Comparison of ENCODE assay signal across 8 mouse cellular contexts in the genomic region with DNA sequence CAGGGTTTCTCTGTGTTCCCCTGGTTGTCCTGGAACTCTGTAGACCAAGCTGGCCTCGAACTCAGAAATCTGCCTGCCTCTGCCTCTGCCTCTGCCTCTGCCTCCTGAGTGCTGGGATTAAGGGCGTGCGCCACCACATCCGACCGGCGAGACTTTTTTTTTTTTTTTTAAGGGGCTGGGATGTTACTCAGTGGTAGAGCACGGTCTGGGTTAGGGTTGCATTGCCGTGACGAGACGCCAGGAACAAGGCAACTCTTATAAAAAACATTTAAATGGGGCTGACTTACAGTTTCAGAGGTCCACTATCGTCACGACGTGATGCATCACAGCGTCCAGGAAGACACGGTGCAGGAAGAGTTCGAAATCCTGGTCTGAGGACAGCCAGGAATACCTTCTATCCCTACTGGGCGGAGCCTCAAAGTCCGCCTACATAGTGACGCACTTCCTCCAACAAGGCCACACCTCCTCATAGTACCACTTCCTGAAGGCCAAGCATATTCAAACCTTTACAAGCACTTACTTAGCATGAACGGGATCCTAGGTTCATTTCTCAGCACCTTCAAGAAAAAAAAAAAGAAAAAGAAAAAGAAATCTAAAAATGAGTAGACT. TPM values are rescaled to one million over a fixed set of nuclear protein-coding genes. Genes with fewer than 3 reads are reported as not detected.
DNase-seq lines count a peak whose midpoint lies in the region; ATAC-seq lines count a peak whose summit lies in the region.

Usp7 (minus strand) TSS at position 360 of the 609 bp plus-strand sequence.

- H3K27me3 ChIP-seq in limb, embryonic 13.5 days, result no peaks in the 10 kb centered on the region
- no peaks in the 10 kb centered on the region for H3K27me3 ChIP-seq in stomach, embryonic 14.5 days (ENCODE audit: control insufficient read depth, insufficient read depth, low read length)

- 91% methylated on average over 20 of the region's 20 CpGs for WGBS in limb, embryonic 13.5 days
- WGBS in stomach, embryonic 14.5 days, result 90% methylated on average over 20 of the region's 20 CpGs

- intact Hi-C loops in heart, postnatal 25 days (cut with DNase I), result no loop called here

- no peaks in the 10 kb centered on the region for H3K9me3 ChIP-seq in limb, embryonic 13.5 days
- H3K9me3 ChIP-seq in stomach, embryonic 14.5 days (ENCODE audit: control insufficient read depth, low read depth, low read length), result no peaks in the 10 kb centered on the region

- no peak within 1 kb of the TSS for H3K4me3 ChIP-seq in limb, embryonic 13.5 days
- H3K4me3 ChIP-seq in stomach, embryonic 14.5 days (ENCODE audit: low read depth, low read length), result no peak within 1 kb of the TSS

- H3K9ac ChIP-seq in limb, embryonic 13.5 days, result no peak within 1 kb of the TSS
- H3K9ac ChIP-seq in stomach, embryonic 14.5 days (replicated peaks; ENCODE audit: low read depth, low read length), result no peak within 1 kb of the TSS

- H3K27ac ChIP-seq in limb, embryonic 13.5 days, result no peak within 1 kb of the TSS
- H3K27ac ChIP-seq in stomach, embryonic 14.5 days (ENCODE audit: low read length), result no peak within 1 kb of the TSS

- H3K4me1 ChIP-seq in limb, embryonic 13.5 days, result peaks cover 10% of the 10 kb centered on the region
- no peaks in the 10 kb centered on the region for H3K4me1 ChIP-seq in stomach, embryonic 14.5 days (ENCODE audit: control insufficient read depth, insufficient read depth, low read length)

- no peaks in the 10 kb centered on the region for H3K36me3 ChIP-seq in limb, embryonic 13.5 days
- H3K36me3 ChIP-seq in stomach, embryonic 14.5 days (ENCODE audit: control insufficient read depth, insufficient read depth, low read length), result no peaks in the 10 kb centered on the region

- H3K4me2 ChIP-seq in limb, embryonic 13.5 days (replicated peaks), result no peak within 1 kb of the TSS
- no peak within 1 kb of the TSS for H3K4me2 ChIP-seq in stomach, embryonic 14.5 days (replicated peaks; ENCODE audit: low read depth, low read length)

- no peak for ATAC-seq in erythroblast, adult 5-6 weeks (replicated peaks; ENCODE audit: low FRiP score, poor library complexity, severe bottlenecking)
- ATAC-seq in limb, embryonic 13.5 days (ENCODE audit: low FRiP score, low read depth), result no peak
- ATAC-seq in stomach, embryonic 14.5 days (ENCODE audit: insufficient number of reproducible peaks, insufficient read depth, low FRiP score, low read depth), result no peak

- no peak for DNase-seq in urinary bladder, adult 2 months (ENCODE audit: low spot score)
- DNase-seq in urinary bladder, postnatal 14 days (ENCODE audit: low spot score), result no peak
- DNase-seq in heart, postnatal 25 days (ENCODE audit: low spot score), result no peak
- DNase-seq in thymus, postnatal 10 days (ENCODE audit: low spot score in 2 of 2), result no peak
- no peak for DNase-seq in ovary, postnatal 36 days (ENCODE audit: low spot score)

RNA-seq across cellular contexts. Expression of gene Usp7, which starts in this region (rescaled TPM):
- 61.8 and 67.7 TPM in 2 replicates for polyA plus RNA-seq in urinary bladder, adult 2 months (2012; rRNA removed)
- total RNA-seq in erythroblast, adult 5-6 weeks (2015; ENCODE audit: low replicate concordance), result 545 and 592 TPM in 2 replicates
- 1,042 and 1,164 TPM in 2 replicates for total RNA-seq in erythroblast, adult 5-6 weeks (2017; ENCODE audit: low replicate concordance)
- total RNA-seq in heart, postnatal 25 days (2021), result 10 to 100 TPM; 44.2 to 52.5 TPM
- 31.9 and 36.8 TPM in 2 replicates for polyA plus RNA-seq in limb, embryonic 13.5 days (2015; fragmentation: Nextera tagmentation; extraction: Ambion mirVana)
- 56.6 and 65.0 TPM in 2 replicates for polyA plus RNA-seq in stomach, embryonic 14.5 days (2014; fragmentation: Nextera tagmentation; extraction: Ambion mirVana)

Comparison
In these comparisons a context has a peak if more than half of its experiments do, and no peak if none do; other contexts are left out.
1. RNA of gene Usp7 (total RNA-seq): 545 to 1,164 TPM in erythroblast, adult 5-6 weeks; 44.2 to 52.5 TPM in heart, postnatal 25 days; every median in the first group is over 10 times any median in the second.